Mouse (Mus musculus): Measurements from ENCODE around the gene Copz1. TPM values are rescaled to one million over a fixed set of nuclear protein-coding genes. Genes with fewer than 3 reads are reported as not detected.
A peak's percentile ranks its signal among the peaks of the same experiment; 100 is the strongest.
"Not testable (repeated sequence)": the region's sequence is repeated elsewhere in the genome, so short reads cannot be mapped to it uniquely, and the experiment has no call there.

The Copz1 gene
- 10 to 100 TPM; 38.0 to 38.5 TPM for total RNA-seq (2021)
- long read RNA-seq, experiment 1, transcript Copz1-201 (9 exons, 1,676 nt) = major isoform, 33 of 36 reads
- long read RNA-seq, experiment 1, partial matches to known transcripts = 3 of 36 reads
- long read RNA-seq, experiment 1, other reads (novel, unspliced or antisense) = 0 of 36 reads
- long read RNA-seq, experiment 2, transcript Copz1-201 (9 exons, 1,676 nt) = major isoform, 48 of 54 reads
- long read RNA-seq, experiment 2, partial matches to known transcripts = 2 of 54 reads
- long read RNA-seq, experiment 2, other reads (novel, unspliced or antisense) = 4 of 54 reads

DNA sequence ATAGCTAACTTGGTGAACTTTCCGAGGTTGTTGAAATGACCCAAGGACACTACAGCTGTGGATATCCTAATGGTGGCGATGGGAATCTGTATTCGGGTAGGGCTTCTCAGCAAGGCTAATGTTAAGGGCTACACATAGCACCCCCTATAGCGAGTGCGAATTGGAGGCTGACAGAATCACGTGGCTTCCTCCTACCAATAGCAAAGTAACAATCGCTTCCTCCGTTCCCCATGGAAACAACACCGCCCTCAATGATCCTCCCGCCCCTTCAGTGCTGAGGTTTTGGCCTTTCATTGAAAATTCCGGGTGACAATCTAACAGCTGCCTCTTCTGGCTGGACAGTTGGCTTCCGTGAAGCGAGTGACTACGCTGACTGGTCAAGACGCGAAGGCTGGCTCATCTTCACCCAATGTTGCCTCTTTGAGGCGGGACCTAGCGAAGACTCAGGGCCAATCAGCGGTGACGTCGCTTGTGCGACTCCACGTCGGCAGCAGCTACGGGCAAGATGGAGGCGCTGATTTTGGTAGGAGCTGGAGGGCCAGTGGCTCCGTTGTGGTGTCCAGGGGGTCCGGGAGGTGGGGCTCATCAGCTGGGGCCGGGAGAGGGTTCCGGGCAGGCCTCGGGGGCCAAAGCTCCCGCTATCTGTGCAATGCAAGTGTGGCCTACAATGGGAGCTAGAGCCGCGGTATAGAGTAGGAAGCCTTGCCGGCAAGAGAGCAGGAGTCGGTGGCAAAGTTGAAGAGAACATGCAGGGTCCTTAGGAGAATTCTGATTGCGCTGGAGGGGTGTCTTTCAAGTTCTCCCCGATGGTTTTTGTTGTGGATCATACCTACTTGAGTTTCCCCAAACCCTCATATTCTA, at the start of gene Copz1:
Gene Copz1 (plus strand): TSS at position 296 of the 861 bp plus-strand sequence.
- DNase-seq = peak; percentile 95
- intact Hi-C loops (cut with DNase I; ENCODE audit: low total_unique reads) = no loop called here

DNA sequence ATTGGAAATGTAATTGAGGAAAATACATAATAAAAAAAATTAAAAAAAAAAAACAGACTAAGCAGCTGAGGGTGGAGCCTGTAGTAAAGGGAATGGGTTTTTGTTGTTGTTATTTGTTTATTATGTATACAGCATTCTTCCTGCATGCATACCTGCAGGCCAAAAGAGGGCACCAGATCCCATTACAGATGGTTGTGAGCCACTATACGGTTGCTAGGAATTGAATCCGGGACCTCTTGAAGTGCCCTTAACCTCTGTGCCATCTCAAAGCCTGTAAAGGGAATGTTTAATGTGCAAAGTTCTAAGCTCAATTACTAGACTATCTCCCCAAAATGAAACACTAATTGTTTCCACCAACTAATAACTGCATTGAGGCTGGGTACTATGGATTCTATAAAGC, 48.4 kb upstream of the Copz1 start:
- intact Hi-C loops (cut with DNase I; ENCODE audit: low total_unique reads) = no loop called here
- no peak for DNase-seq

DNA sequence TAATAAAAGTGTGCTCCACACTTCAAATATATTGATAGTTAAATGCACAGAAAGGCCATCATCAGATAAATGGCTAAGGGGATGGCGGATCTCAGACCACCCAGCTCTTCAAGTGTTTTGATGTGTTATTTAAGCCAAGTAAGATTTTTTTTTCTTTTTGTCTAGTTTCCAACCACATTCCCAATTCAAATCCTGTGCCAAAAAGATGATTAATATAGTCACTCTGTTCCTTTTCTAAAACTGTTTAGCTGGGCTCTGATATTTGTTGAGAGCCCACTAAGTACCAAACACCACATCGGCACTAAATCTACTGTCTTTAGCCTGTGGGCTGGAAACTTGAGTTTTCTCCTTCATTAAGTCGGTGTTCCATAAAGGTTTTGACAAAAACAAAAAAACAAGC, 45.5 kb upstream of the Copz1 start:
- intact Hi-C loops (cut with DNase I; ENCODE audit: low total_unique reads) = no loop called here
- DNase-seq = no peak

DNA sequence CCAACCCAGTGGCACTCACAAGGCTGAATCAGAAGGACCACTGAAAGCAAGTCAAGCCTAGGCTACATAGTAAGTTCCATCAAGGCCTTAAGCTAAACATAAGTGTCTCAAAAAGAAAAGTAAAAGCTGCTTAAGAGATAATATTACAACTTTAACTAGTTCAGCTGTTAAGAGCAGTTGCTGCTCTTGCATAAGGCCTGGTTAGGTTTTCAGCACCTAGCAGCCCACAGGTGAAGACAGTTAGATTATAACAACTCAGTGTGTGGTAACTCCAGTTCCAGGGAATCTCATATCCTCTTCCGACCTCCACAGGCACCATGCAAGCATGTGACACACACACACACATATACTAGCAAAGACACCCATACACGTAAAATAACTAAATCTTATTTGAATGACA, 44.9 kb upstream of the Copz1 start:
- no peak for DNase-seq
- intact Hi-C loops (cut with DNase I; ENCODE audit: low total_unique reads) = no loop called here

DNA sequence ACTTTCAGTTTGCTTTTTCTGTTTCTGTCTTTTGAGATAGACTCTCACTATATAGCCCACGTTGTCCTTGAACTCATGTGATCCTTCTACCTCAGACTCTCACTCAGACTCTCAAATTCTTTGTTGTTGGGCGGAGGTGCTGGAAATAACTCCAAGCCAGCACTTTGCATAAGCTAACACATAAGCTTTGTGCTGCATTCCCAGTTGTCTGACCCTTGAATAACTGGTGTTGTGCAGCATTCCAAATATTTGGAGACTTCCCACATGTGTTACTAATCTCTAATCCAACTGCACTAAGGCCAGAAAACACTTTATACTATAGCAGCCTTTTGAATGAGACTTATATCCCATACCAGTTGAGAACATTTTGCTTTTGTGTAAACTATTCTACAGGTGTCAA, 43.6 kb upstream of the Copz1 start:
- intact Hi-C loops (cut with DNase I; ENCODE audit: low total_unique reads) = no loop called here
- no peak for DNase-seq

DNA sequence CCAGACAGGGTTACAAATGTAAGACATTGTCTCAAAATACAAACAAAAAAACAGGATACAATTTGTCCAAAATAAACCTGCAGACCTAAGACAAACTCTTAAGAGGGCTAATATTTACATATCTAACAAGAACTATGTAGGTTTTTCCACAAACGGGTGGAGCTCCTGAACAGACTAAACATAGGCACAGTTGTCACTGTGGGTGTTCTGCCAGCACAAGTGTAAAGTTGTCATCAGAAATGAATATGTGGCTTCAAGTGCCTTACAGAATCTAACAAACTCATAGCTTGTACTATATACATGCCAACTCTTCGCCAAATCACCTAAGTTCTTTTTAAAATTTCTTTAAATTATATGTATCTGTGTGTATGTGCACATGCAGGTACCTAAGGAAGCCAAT, 39.4 kb upstream of the Copz1 start:
- no peak for DNase-seq
- intact Hi-C loops (cut with DNase I; ENCODE audit: low total_unique reads) = no loop called here

DNA sequence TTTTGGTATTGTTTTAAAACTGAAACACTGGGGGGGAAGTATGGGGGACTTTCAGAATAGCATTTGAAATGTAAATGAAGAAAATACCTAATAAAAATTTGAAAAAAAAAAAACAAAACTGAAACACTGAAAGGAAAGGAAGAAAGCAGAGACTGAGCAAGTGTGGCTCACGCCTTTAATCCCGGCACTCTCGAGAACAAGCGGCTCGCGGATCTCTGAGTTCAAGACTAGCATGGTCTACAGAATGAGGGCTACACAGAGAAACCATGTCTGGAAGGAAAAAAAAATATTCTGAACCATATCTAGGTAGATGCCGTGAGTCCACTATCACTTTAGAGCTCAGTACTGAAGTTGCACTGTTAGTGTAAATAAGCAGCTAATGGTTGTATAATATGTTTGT, 35.2 kb upstream of the Copz1 start:
- intact Hi-C loops (cut with DNase I; ENCODE audit: low total_unique reads) = no loop called here

DNA sequence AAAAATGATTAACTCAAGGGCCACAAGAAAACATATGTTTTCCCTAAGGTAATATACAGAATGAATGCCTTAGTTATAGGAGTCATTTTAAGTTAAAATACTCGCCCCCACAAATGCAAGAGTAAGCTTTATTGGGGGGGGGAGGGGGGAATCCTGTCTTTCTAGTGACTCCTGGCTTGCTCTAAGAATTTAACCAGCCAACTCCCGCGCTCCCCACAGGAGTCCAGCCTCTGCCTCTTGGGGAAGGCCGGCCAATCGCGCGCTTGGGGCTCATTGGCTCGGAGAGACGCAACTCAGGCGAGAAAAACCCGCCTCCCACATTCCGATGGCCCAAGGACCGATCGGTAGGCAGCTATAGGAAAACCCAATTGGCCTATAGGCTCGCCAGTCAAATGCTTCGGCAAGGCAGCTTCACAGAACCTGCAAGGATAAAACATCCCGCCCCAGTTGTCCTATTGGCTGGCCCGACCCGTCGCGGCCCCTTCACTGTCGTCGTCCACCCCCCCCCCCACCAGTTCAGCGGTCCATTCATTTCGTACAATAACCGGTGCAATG, 33.3 kb upstream of the Copz1 start:
- intact Hi-C loops (cut with DNase I; ENCODE audit: low total_unique reads) = no loop called here
- DNase-seq = peak; percentile 93

More for the DNA sequence above, 35.2 kb upstream of the Copz1 start:
- DNase-seq = no peak

DNA sequence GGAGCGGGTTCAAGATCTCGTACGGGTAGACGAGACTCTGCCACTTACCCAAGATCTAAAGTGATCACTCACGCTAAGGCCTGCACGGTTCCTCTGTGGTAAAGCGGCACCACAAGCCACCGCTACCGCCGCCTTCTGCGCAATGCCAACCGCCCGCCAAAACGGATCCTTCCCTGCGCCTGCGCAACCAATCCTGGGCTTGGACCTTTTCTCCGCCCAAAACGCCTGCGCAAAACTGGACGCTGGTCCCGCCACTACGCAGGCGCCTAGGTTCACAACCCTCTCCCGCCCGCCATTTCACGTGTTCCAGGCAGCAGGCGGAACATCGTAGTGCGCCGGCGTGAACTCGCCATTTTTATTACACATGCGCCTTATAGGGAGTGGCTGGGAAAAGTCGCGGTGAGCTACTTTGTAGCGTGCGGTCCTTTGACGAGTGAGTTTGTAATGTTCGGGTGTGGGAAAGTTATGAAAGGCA, 32.8 kb upstream of the Copz1 start, which contains the start of gene Cbx5:
Gene Cbx5 (minus strand): TSS at position 132 of the 475 bp plus-strand sequence.
- peak; percentile 99 for DNase-seq
- intact Hi-C loops (cut with DNase I; ENCODE audit: low total_unique reads) = no loop called here

DNA sequence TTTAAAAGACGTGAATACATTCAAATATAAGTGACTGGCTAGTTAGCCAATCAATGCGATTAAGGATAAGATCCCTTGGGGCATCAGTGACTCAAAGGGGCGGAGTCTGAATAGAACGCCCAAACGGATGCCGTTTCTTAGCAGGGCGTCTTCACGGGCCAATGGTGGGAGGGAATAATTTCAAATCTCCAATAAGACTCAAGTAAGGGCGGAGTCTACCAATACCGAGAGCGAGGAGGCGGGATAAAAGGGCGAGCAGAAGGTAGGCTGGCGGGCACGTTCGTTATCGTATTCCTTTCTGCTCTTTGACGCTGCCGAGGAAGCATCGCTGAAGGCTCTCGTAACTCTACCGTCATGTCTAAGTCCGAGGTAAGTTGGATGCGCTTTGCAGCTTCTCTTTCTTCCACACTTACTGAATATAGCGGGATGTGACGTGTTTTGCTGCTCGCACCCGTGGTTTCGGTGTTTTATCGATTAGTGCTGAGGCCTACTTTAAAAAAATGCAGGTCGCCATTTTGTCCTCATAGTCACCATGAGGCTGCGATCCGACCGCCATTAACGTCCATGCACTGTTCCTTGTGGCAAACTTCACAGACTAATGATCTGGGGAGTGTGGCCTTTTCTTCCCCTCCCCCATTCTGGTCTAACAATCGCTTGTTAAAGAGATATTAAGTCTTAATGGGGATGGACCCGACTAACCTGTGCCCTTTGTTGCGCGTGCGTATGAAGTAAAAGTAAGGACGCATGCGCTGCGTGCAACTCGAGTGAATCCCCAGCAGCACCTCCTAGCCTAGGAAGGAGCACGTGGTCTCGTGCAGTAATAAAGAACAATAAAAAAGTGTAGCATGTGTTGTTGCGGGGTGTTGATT, 32.1 kb upstream of the Copz1 start, which contains the start of gene Hnrnpa1:
Gene Hnrnpa1 (plus strand): TSS at position 273 of the 869 bp plus-strand sequence.
- intact Hi-C loops (cut with DNase I; ENCODE audit: low total_unique reads) = no loop called here
- peak; percentile 91 for DNase-seq

DNA sequence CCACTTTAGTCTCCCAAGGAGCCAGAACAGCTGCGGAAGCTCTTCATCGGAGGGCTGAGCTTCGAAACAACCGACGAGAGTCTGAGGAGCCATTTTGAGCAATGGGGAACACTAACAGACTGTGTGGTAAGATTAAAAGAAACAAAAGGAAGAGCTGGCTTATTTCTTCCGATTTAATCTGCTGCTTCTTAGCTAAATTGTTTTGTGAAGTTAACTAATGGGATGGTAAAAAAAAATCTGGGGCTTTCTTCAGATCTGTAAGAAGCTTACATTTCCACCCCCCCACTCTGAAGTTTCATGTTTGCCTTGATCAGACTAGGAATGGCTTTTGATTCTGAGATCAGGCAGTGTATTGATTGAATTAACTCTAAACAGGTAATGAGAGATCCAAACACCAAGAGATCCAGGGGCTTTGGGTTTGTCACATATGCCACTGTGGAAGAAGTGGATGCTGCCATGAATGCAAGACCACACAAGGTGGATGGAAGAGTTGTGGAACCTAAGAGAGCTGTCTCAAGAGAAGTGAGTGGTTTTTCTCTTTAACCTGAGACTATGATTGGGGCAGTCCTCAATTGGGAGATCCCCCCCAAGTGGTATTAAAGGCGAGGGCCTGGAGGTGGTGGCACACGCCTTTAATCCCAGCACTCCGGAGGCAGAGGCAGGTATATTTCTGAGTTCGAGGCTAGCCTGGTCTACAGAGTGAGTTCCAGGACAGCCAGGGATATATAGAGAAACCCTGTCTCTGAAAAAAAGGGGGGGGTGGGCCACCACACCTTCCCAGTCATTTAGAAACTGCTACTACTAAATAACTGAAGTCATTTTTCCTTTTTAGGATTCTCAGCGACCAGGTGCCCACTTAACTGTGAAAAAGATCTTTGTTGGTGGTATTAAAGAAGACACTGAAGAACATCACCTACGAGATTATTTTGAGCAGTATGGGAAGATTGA, 31.2 kb upstream of the Copz1 start:
- DNase-seq = not testable (repeated sequence)

DNA sequence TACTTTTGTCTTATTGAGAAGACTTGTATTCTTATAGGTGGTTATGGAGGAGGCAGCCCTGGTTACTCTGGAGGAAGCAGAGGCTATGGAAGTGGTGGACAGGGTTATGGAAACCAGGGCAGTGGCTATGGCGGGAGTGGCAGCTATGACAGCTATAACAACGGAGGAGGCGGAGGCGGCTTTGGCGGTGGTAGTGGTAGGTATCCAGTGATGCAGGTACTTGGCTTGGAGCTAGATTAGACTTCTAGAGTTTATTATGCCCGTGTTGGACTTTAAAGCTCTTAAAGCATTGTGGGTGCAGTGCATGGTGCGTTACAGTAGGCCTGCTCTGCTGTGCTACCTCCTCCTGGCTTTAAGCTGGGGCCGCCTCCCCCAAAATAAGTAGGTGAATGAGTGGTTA, 29.6 kb upstream of the Copz1 start:
- intact Hi-C loops (cut with DNase I; ENCODE audit: low total_unique reads) = no loop called here
- no peak for DNase-seq

More for the DNA sequence above, 31.2 kb upstream of the Copz1 start:
- intact Hi-C loops (cut with DNase I; ENCODE audit: low total_unique reads) = not testable (repeated sequence)

DNA sequence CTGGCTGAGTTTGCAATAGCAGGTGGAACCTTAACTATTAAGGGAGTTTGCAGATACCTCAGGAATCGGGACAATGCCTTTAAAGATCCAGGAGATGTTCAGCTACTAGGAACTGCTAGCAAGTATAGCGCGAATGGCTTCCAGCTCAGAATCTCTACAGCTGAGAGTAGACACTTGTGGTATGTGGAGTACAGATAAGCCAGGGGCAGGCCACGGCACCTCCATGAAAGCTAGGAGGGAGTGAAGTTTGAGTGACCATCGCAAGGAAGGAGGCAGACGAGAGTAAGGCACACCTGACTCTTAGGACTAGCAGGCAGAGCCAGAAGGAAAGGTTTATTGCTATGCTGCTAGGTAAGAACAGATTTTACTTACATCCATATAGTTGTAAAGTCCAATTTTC, 26.9 kb upstream of the Copz1 start:
- intact Hi-C loops (cut with DNase I; ENCODE audit: low total_unique reads) = no loop called here
- DNase-seq = no peak

DNA sequence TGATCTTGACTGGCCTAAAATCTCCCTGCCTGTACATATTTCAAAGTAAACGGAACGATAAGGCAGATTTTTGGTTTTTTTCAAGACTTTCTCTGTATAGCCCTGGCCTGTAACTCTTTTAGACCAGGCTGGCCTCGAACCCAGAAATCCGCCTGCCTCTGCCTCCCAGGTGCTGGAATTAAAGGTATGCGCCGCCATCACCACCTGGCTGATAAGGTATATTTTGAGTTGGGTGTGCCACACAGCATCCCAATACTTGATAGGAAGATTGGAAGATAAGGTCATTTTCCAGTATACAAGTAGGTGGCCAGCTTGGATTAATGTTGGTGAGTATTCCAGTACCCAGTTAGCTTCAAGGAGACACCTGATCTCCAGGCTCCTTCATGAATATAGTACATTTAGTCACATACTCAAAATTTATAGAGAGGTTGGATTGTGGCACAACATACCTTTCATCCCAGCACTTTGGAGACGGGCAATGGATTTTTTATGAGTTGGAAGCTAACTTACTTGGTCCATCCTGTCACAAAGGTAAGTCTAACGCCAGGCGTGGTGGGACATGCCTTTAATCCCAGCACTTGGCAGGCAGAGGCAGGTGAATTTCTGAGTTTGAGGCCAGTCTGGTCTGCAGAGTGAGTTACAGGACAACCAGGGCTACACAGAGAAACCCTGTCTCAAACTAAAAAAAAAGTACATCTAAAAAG, 25.3 kb upstream of the Copz1 start:
- intact Hi-C loops (cut with DNase I; ENCODE audit: low total_unique reads) = no loop called here
- no peak for DNase-seq

DNA sequence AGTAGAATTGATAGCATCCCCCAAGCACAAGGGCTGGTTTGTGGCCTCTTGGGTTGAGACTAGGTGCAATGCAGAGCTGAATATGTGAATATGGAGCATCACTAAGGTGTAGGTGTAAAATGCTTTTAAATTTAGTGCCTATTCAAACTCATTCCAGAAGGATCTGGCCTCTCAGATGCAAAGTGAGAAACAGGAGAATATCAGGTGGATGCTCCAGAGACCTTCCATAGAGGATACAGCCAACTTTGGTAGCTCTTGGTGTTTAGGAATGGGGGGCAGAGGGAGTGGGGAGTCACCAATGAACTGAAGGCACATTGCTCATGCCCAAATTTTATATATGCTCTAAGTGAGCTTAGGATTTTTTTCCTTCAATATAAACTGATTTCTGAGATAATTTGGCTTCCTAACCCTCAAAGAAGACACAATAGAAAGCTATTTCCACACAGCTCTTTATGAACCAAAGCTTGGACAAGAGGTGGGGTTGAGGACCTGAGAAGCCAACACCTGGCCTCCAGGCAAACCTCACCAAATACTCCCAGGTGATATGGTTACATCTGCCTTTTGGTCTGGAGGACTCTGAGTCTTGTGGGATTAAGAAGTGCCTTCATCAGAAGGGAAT, 24.6 kb upstream of the Copz1 start:
- intact Hi-C loops (cut with DNase I; ENCODE audit: low total_unique reads) = no loop called here
- no peak for DNase-seq

DNA sequence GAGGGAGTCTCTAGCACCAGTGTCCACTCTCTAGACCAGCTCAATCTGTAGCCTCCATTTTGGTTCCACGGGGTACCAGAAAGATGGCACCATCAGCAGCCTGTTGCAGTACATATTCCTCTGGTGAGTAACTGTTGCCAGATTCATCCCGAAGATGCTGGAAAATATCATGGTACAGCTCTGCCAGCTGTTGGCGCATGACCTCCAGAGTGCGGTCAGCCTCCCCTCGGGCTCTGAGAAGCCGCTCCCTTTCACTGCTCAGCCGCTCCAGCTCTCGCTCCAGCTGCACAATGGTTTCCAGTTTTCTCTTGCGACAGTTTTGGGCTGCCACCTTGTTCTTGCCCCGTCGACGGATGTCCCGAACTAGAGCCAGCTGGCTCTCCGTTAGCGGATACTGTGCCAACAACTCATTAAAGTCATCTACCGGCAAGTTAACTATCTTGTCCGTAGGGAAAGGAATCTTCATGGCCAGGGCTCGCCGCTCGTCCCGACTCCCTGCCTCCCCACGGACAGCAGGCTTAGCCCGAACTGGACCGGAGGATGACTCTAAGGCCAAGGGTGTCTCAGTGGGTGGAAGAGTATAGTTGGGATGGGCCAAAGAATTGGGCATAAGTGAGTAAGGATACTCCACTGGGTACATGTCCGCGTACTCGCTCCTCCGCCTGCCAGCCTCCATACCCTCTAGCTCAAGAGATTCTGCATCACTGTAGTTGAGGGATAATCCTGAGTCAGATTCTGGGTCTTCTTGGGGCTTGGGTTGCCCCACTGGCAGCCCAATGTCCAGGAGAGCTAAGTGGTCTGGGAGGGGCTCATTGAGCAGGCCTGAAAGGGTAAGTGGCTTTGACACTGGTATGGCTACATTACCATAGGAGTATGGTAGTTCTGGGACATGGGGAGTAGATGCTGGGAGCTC, 23.9 kb upstream of the Copz1 start:
- intact Hi-C loops (cut with DNase I; ENCODE audit: low total_unique reads) = no loop called here
- DNase-seq = peak; percentile 39
